Mouse (Mus musculus) myocyte (in vitro differentiated cells): ENCODE data around the gene Trim27.

Experiments used
- POLR2A ChIP-seq: IDR thresholded peaks from one replicate; pipeline ENCODE4 v1.6.1; 2011; ENCODE audit warnings: low read depth, mild to moderate bottlenecking, control low read depth, moderate library complexity; ENCODE audit not compliant: insufficient read length
- POLR2AphosphoS2 ChIP-seq: IDR thresholded peaks from one replicate; pipeline ENCODE4 v1.6.1; 2011; ENCODE audit warnings: low read depth, control low read depth; ENCODE audit not compliant: insufficient read length

DNA sequence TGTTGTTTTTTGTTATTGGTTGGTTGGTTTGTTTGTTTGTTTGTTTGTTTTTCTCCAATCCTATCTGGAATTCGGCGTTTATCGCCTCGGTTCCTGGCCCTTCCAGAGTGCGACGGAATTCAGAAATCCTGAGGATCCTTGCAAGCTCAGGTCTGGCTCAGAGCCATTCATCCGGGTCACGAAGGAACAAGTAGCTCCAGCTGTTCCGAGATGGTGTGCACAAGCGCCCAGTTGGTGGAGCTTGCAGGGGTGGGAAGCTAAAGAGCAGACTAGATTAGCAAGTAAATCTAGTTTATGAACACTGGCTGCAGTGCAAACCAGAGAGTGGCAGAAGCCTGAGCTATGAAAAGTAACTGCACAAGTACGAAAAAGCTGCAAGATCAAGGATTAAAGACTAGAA, 6.2 kb upstream of the Trim27 start:
- no peak for TF ChIP-seq POLR2A
- no peak for TF ChIP-seq POLR2AphosphoS2
